Mouse (Mus musculus) midbrain, embryonic 11.5 days (tissue): ENCODE measurements around the gene Gm21119. TPM values are rescaled to one million over a fixed set of nuclear protein-coding genes. Genes with fewer than 3 reads are reported as not detected.
"Not testable (repeated sequence)": the region's sequence is repeated elsewhere in the genome, so short reads cannot be mapped to it uniquely, and the experiment has no call there.

Source experiments
- ATAC-seq: fragments of 200-750 bp; cut with Nextera tagmentation; 2 replicates; pipeline ENCODE4 v1.8.0; 2017; ENCODE audit warnings: moderate TSS enrichment, moderate library complexity; ENCODE audit not compliant: low FRiP score
- DNase-seq: peaks from one replicate; pipeline ENCODE4 v3.0.0; 2015; ENCODE audit warnings: low spot score; ENCODE audit errors: missing footprints
- H3K27ac ChIP-seq: fragments of 300-500 bp; sonication (generic); 2 replicates; pipeline ENCODE4 v1.5.1; 2014; ENCODE audit warnings: low read depth, low read length
- H3K27me3 ChIP-seq: fragments of 300-500 bp; sonication (generic); 2 replicates; pipeline ENCODE4 v1.6.1; 2014; ENCODE audit warnings: mild to moderate bottlenecking, low read length, moderate library complexity, mixed read lengths; ENCODE audit not compliant: control insufficient read depth, insufficient read depth
- H3K36me3 ChIP-seq: fragments of 300-500 bp; sonication (generic); 2 replicates; pipeline ENCODE4 v1.6.1; 2014; ENCODE audit warnings: mild to moderate bottlenecking, low read length, moderate library complexity, mixed read lengths; ENCODE audit not compliant: control insufficient read depth, insufficient read depth
- H3K4me1 ChIP-seq: fragments of 300-500 bp; sonication (generic); 2 replicates; pipeline ENCODE4 v1.6.1; 2014; ENCODE audit warnings: low read length; ENCODE audit not compliant: control insufficient read depth, insufficient read depth
- H3K4me2 ChIP-seq: fragments of 300-500 bp; sonication (generic); 2 replicates; pipeline ENCODE4 v1.6.1; 2014; ENCODE audit warnings: mild to moderate bottlenecking, moderate library complexity
- H3K4me3 ChIP-seq: fragments of 300-500 bp; sonication (generic); 2 replicates; pipeline ENCODE4 v1.5.1; 2014; ENCODE audit warnings: low read depth, low read length
- H3K9ac ChIP-seq: fragments of 300-500 bp; sonication (generic); 2 replicates; pipeline ENCODE4 v1.6.1; 2014; ENCODE audit warnings: low read length
- H3K9me3 ChIP-seq: fragments of 300-500 bp; sonication (generic); 2 replicates; pipeline ENCODE4 v1.6.1; 2016; ENCODE audit warnings: low read length; ENCODE audit not compliant: control insufficient read depth
- WGBS: fragments of 180-500 bp; shearing (Covaris S2); extraction: QIAGEN DNeasy Blood & Tissue Kit; methylation state at CpG from one replicate; pipeline ENCODE4 v1.1.7; 2014; 5-methylcytosine and 5-hydroxymethylcytosine counted together
- polyA plus RNA-seq: library from polyadenylated mRNA; unstranded; fragments of >200 nt; fragmentation: Nextera tagmentation; extraction: Ambion mirVana; gene quantifications from 2 replicates; pipeline ENCODE4 v1.2.1, GENCODE M21; 2014

The Gm21119 gene
- polyA plus RNA-seq, 1 experiment from 2014 or later = not detected

DNA sequence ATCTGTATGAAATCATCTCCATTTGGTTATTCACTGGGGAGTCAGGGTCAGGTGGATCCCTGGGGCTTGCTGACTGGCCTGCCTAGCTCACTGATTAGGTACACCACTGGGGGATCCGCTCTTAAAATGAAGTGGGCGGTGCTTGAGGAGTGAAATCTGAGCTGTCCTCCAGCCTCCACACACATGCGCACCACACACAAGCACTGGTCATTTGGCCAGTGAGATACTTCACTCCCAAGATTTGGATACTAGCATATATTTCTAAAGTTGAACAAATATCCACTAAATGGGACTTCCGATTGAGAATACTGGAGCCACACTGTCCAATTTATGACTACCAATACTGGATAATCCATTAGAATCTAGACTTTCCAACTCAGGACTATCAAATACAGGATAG is 20.9 kb upstream of the Gm21119 start:
- not testable (repeated sequence) for H3K9ac ChIP-seq

GRCm38 (mm10) chr8:20596081-20596841 is 18.5 kb upstream of the Gm21119 start:
- not testable (repeated sequence) for H3K9me3 ChIP-seq, H3K27me3 ChIP-seq, H3K27ac ChIP-seq, H3K4me2 ChIP-seq, H3K4me3 ChIP-seq, H3K36me3 ChIP-seq, H3K4me1 ChIP-seq, H3K9ac ChIP-seq
- 80% methylated on average over 5 of the region's 9 CpGs for WGBS
- ATAC-seq = 0 out of 2 replicates have a peak, but pooled peaks have one; percentile 57
- DNase-seq = peak; percentile 39

More for the DNA sequence above, 20.9 kb upstream of the Gm21119 start:
- WGBS = no CpG with 5 or more reads among the region's 4 CpGs
- ATAC-seq, H3K4me2 ChIP-seq, DNase-seq, H3K4me1 ChIP-seq, H3K9me3 ChIP-seq, H3K4me3 ChIP-seq, H3K36me3 ChIP-seq, H3K27me3 ChIP-seq, H3K27ac ChIP-seq: not testable (repeated sequence)

DNA sequence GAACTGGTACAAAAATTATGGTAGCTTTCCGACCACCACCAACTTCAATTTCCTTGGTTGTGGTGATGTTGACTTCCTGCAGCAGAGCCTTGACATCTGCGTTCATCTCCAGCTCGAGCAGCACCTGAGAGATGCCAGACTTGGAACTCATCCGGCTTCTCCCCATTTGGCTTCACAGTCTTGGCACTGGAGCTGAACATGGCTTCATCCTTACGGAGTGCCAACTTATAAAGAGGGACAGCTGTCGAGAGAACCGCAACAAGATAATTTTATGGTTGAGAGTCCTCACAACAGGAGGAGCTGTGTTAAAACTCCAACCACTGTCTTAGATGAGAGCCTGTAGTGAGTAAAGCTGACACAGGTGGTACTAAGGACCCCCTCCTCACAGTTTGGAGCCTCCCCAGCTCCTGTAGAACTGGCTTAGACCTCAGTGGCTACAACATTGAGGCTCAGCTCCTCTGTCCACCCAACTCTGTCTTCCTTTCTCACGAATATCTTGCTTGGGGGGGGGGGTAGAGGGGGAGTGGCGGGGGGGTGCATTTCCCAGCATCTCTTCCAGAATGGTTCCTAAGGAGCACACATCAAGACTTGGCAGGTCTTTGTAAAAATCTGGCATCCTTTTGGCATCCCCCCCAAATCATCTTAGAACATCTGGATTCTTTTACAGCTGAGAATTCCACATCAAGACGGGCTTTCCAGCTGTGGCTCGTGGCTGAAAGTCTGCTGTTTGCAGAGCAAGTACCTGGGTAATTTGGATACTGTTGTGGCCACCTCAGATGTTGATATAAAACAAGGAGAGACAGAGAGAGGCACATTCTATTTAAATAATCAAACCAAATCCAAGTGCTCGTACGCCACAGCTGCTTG is 17.6 kb upstream of the Gm21119 start:
- H3K36me3 ChIP-seq, H3K9me3 ChIP-seq, H3K4me2 ChIP-seq, H3K27me3 ChIP-seq, H3K4me1 ChIP-seq, H3K4me3 ChIP-seq, H3K9ac ChIP-seq, H3K27ac ChIP-seq: not testable (repeated sequence)
- peak; percentile 81 for ATAC-seq
- WGBS = 83% methylated on average over 9 of the region's 13 CpGs
- DNase-seq = peak; percentile 23

GRCm38 (mm10) chr8:20598300-20599170 is 16.2 kb upstream of the Gm21119 start:
- H3K4me1 ChIP-seq, H3K9me3 ChIP-seq, H3K27me3 ChIP-seq, DNase-seq, H3K9ac ChIP-seq, H3K4me3 ChIP-seq, H3K36me3 ChIP-seq, H3K4me2 ChIP-seq, H3K27ac ChIP-seq: not testable (repeated sequence)
- WGBS = 83% methylated on average over 4 of the region's 10 CpGs
- ATAC-seq = peak; percentile 77

DNA sequence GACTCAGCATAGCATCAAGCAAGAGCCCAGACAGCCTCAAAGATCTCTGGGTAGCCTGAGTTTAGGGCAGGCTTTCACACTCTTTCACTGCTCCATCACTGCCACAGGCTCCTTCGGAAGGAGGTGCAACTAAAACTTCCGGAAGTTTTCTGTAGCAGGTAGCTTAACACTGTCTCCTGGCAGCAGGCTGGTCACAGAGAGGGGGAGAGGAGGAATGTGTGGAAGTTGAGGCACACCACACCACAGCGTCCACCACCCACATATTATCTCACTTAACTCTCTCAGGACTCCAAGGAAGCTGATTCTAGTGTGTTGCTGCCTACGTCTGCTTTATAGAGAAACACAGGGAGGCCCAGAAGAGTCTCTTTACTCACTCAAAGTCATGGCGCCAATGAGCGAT is 15.4 kb upstream of the Gm21119 start:
- not testable (repeated sequence) for H3K36me3 ChIP-seq, H3K4me1 ChIP-seq, H3K9ac ChIP-seq, DNase-seq, H3K27me3 ChIP-seq, H3K9me3 ChIP-seq, H3K27ac ChIP-seq, ATAC-seq, H3K4me2 ChIP-seq, H3K4me3 ChIP-seq
- 82% methylated on average over 3 of the region's 6 CpGs for WGBS

GRCm38 (mm10) chr8:20610856-20611255 is 3.9 kb upstream of the Gm21119 start:
- H3K9me3 ChIP-seq, H3K4me2 ChIP-seq, ATAC-seq, H3K27ac ChIP-seq, H3K4me1 ChIP-seq, DNase-seq, H3K27me3 ChIP-seq, H3K4me3 ChIP-seq, H3K36me3 ChIP-seq, H3K9ac ChIP-seq: not testable (repeated sequence)
- WGBS = no CpG with 5 or more reads among the region's 1 CpGs

GRCm38 (mm10) chr8:20612721-20613120 is 2.0 kb upstream of the Gm21119 start:
- H3K9ac ChIP-seq, DNase-seq, ATAC-seq, H3K36me3 ChIP-seq, H3K4me1 ChIP-seq, H3K27me3 ChIP-seq, H3K27ac ChIP-seq, H3K9me3 ChIP-seq, H3K4me3 ChIP-seq, H3K4me2 ChIP-seq: not testable (repeated sequence)

GRCm38 (mm10) chr8:20630766-20631165 is 16.0 kb downstream of the Gm21119 start:
- H3K4me2 ChIP-seq, H3K27me3 ChIP-seq, H3K27ac ChIP-seq, ATAC-seq, H3K4me1 ChIP-seq, H3K9me3 ChIP-seq, H3K9ac ChIP-seq, H3K36me3 ChIP-seq, H3K4me3 ChIP-seq, DNase-seq: not testable (repeated sequence)
- WGBS = 75% methylated on average over 1 of the region's 1 CpGs
